Mouse (Mus musculus) lung, adult 10 weeks (tissue): Measurements from ENCODE around the gene Try4. TPM values are rescaled to one million over a fixed set of nuclear protein-coding genes. Genes with fewer than 3 reads are reported as not detected.

Source experiments
- polyA plus RNA-seq: library from polyadenylated mRNA; stranded (reverse); fragments of 350-450 nt; fragmentation: Illumina TruSeq; extraction: RNeasy Lipid Tissue Mini Kit (QIAGEN cat#74804); gene quantifications from one replicate; pipeline ENCODE4 v1.2.3, GENCODE M21; 2014; ENCODE audit warnings: low read depth, low replicate concordance; ENCODE audit not compliant: insufficient read depth

Try4 gene
- polyA plus RNA-seq = not detected

GRCm38 (mm10) chr6:41301969-41302368, at the start of gene Try4:
Try4 (plus strand) TSS chr6:41302269.

GRCm38 (mm10) chr6:41316741-41317140, 14.7 kb downstream of the Try4 start, which contains the start of gene Try5:
Try5 (minus strand) TSS chr6:41316841.

GRCm38 (mm10) chr6:41353932-41354331, 51.9 kb downstream of the Try4 start, which contains the start of gene Try10:
Try10 (plus strand) TSS chr6:41354105.

Other genes with a start within 250 kb of the Try4 start
- gene Try5, start 14.6 kb downstream of the Try4 start, polyA plus RNA-seq = not detected
- gene Try10, start 51.8 kb downstream of the Try4 start, polyA plus RNA-seq = not detected
- gene Prss3, start 75.4 kb downstream of the Try4 start, polyA plus RNA-seq = not detected
- gene Gm5771, start 90.1 kb downstream of the Try4 start, polyA plus RNA-seq = not detected
- gene Gm10334, start 143.9 kb downstream of the Try4 start, polyA plus RNA-seq = not detected
- gene Prss1, start 156.7 kb downstream of the Try4 start, polyA plus RNA-seq = not detected
- not detected for gene Prss2, start 219.5 kb downstream of the Try4 start, polyA plus RNA-seq